9 mouse cellular contexts compared by ENCODE assay signal in genomic region chr3:142708181-142708848, GRCm38 (mm10). TPM values are rescaled to one million over a fixed set of nuclear protein-coding genes. Genes with fewer than 3 reads are reported as not detected.
A peak's percentile ranks its signal among the peaks of the same experiment; 100 is the strongest.
DNase-seq lines count a peak whose midpoint lies in the region; ATAC-seq and TF ChIP-seq lines count a peak whose summit lies in the region.
"Not testable (repeated sequence)": the region's sequence is repeated elsewhere in the genome, so short reads cannot be mapped to it uniquely, and the experiment has no call there.
"Had no signal": no experiment of that assay in that cellular context is flagged by ENCODE, and none has a peak within 500 bp of the region (broad histone marks: within the 10 kb centered on the region; RNA-seq: fewer than 3 reads in every experiment).

No protein-coding gene starts in this region.

- intact Hi-C loops in gastrocnemius, adult 2 months (cut with DNase I) = loop anchor here (1.0 to 2.0 kb wide), 2 partner anchors 69 to 218 kb away; no protein-coding TSS in a partner anchor

- peak; percentile 45 for DNase-seq in 416B (ENCODE audit: low read depth)
- DNase-seq in gastrocnemius, adult 2 months; heart, postnatal 0 days (ENCODE audit: low spot score); liver, embryonic 13.5 days: not testable (repeated sequence)

- TF ChIP-seq EP300 in heart, postnatal 0 days (IDR thresholded peaks at IDR 0.05; ENCODE audit: low read depth) = not testable (repeated sequence)

- H3K9ac ChIP-seq in heart, postnatal 0 days (replicated peaks; ENCODE audit: low read depth, low read length); intestine, postnatal 0 days (ENCODE audit: low read depth, low read length); liver, embryonic 13.5 days; midbrain, embryonic 12.5 days (replicated peaks); neural tube, embryonic 13.5 days: not testable (repeated sequence)

- H3K4me3 ChIP-seq in gastrocnemius, adult 2 months = peak overlapping the region; percentile 28
- H3K4me3 ChIP-seq in heart, postnatal 0 days (ENCODE audit: low read depth, low read length); intestine, postnatal 0 days (ENCODE audit: low read depth, low read length); liver, embryonic 13.5 days (replicated peaks); midbrain, embryonic 12.5 days; neural tube, embryonic 13.5 days: not testable (repeated sequence)

- ATAC-seq in erythroid progenitor cell, adult 5-6 weeks (replicated peaks; ENCODE audit: low FRiP score, poor library complexity, severe bottlenecking) = peak; percentile 33; the same call in 1 of the 2 replicates
- not testable (repeated sequence) for ATAC-seq in heart, postnatal 0 days (ENCODE audit: insufficient read depth, low read depth); intestine, postnatal 0 days
- ATAC-seq in liver, embryonic 13.5 days (ENCODE audit: low read depth) = peak; percentile 33; the same call in 1 of the 2 replicates
- ATAC-seq in midbrain, embryonic 12.5 days (ENCODE audit: low FRiP score, low read depth) = peak; percentile 47; the same call in 1 of the 2 replicates
- 0 out of 2 replicates have a peak, but pooled peaks have one; percentile 28 for ATAC-seq in neural tube, embryonic 13.5 days (ENCODE audit: low read depth)

- not testable (repeated sequence) for TF ChIP-seq CTCF in gastrocnemius, adult 2 months (IDR thresholded peaks at IDR 0.05); heart, postnatal 0 days (IDR thresholded peaks at IDR 0.05; ENCODE audit: low read depth); intestine, postnatal 0 days (IDR thresholded peaks at IDR 0.05; ENCODE audit: low read depth)

- not testable (repeated sequence) for H3K27me3 ChIP-seq in heart, postnatal 0 days (ENCODE audit: control insufficient read depth, insufficient read depth, low read length); intestine, postnatal 0 days (replicated peaks; ENCODE audit: control insufficient read depth, insufficient read depth, low read length); liver, embryonic 13.5 days; midbrain, embryonic 12.5 days; neural tube, embryonic 13.5 days

- H3K4me2 ChIP-seq in heart, postnatal 0 days (ENCODE audit: low read depth, low read length) = 0 out of 2 replicates have a peak overlapping the region, but pooled peaks have one; percentile 8
- 0 out of 2 replicates have a peak overlapping the region, but pooled peaks have one; percentile 3 for H3K4me2 ChIP-seq in intestine, postnatal 0 days (replicated peaks; ENCODE audit: low read depth)
- H3K4me2 ChIP-seq in liver, embryonic 13.5 days; midbrain, embryonic 12.5 days (replicated peaks); neural tube, embryonic 13.5 days: not testable (repeated sequence)

- WGBS in heart, postnatal 0 days = 59% methylated on average over 13 of the region's 13 CpGs
- WGBS in intestine, postnatal 0 days = 82% methylated on average over 13 of the region's 13 CpGs
- WGBS in liver, embryonic 13.5 days (ENCODE audit: insufficient replicate concordance) = 51% methylated on average over 13 of the region's 13 CpGs
- WGBS in midbrain, embryonic 12.5 days = 85% methylated on average over 12 of the region's 13 CpGs
- 85% methylated on average over 13 of the region's 13 CpGs for WGBS in neural tube, embryonic 13.5 days

- not testable (repeated sequence) for H3K36me3 ChIP-seq in heart, postnatal 0 days (replicated peaks; ENCODE audit: control insufficient read depth, insufficient read depth, low read length); intestine, postnatal 0 days (ENCODE audit: control insufficient read depth, insufficient read depth); liver, embryonic 13.5 days; midbrain, embryonic 12.5 days; neural tube, embryonic 13.5 days

- H3K27ac ChIP-seq in gastrocnemius, adult 2 months; intestine, postnatal 0 days (ENCODE audit: low read depth, low read length); liver, embryonic 13.5 days; midbrain, embryonic 12.5 days (replicated peaks); neural tube, embryonic 13.5 days (replicated peaks): not testable (repeated sequence)
- H3K27ac ChIP-seq in heart, postnatal 0 days (ENCODE audit: low read depth) = peak overlapping the region; percentile 55

- not testable (repeated sequence) for H3K4me1 ChIP-seq in heart, postnatal 0 days (ENCODE audit: control insufficient read depth, insufficient read depth); intestine, postnatal 0 days (replicated peaks; ENCODE audit: control insufficient read depth, insufficient read depth, low read length); liver, embryonic 13.5 days (replicated peaks); midbrain, embryonic 12.5 days; neural tube, embryonic 13.5 days (replicated peaks)

- H3K9me3 ChIP-seq in heart, postnatal 0 days (replicated peaks; ENCODE audit: control insufficient read depth, low read length); intestine, postnatal 0 days (ENCODE audit: control insufficient read depth); liver, embryonic 13.5 days (replicated peaks); midbrain, embryonic 12.5 days; neural tube, embryonic 13.5 days: not testable (repeated sequence)

RNA-seq across cellular contexts. Expression of gene Kyat3, which starts 7.5 kb away (rescaled TPM):
- not detected in 2 replicates for total RNA-seq in erythroid progenitor cell, adult 5-6 weeks (2015; ENCODE audit: low replicate concordance)
- total RNA-seq in erythroid progenitor cell, adult 5-6 weeks (2017; ENCODE audit: low replicate concordance) = not detected in 2 replicates
- total RNA-seq in gastrocnemius, adult 2 months (2021) = 10 to 100 TPM in 1 of 2 experiments, 1 to 10 TPM in 1; 9.5 to 14.0 TPM
- total RNA-seq in heart, postnatal 0 days (2014; rRNA removed; ENCODE audit: low replicate concordance) = 19.5 and 21.6 TPM in 2 replicates
- polyA plus RNA-seq in heart, postnatal 0 days (2015; fragmentation: Nextera tagmentation; extraction: Ambion mirVana) = 11.2 and 12.8 TPM in 2 replicates
- 2.0 and 2.3 TPM in 2 replicates for polyA plus RNA-seq in intestine, postnatal 0 days (2015; fragmentation: Nextera tagmentation; extraction: Ambion mirVana)
- polyA plus RNA-seq in liver, embryonic 13.5 days (2015; fragmentation: Nextera tagmentation; extraction: Ambion mirVana) = 10.3 and 11.9 TPM in 2 replicates
- 6.9 and 7.9 TPM in 2 replicates for polyA plus RNA-seq in midbrain, embryonic 12.5 days (2016; fragmentation: Nextera tagmentation; extraction: Ambion mirVana)
- 6.5 and 7.6 TPM in 2 replicates for polyA plus RNA-seq in neural tube, embryonic 13.5 days (2015; fragmentation: Nextera tagmentation; extraction: Ambion mirVana)
- polyA plus RNA-seq: erythroblast, embryonic 14.5 days had no signal

RNA-seq across cellular contexts. Expression of gene Gtf2b, which starts 56.5 kb away (rescaled TPM):
- total RNA-seq in erythroid progenitor cell, adult 5-6 weeks (2015; ENCODE audit: low replicate concordance) = 45.0 and 52.4 TPM in 2 replicates
- 26.4 and 39.9 TPM in 2 replicates for total RNA-seq in erythroid progenitor cell, adult 5-6 weeks (2017; ENCODE audit: low replicate concordance)
- total RNA-seq in gastrocnemius, adult 2 months (2021) = 10 to 100 TPM; 13.9 to 14.1 TPM
- total RNA-seq in heart, postnatal 0 days (2014; rRNA removed; ENCODE audit: low replicate concordance) = 32.1 and 48.4 TPM in 2 replicates
- polyA plus RNA-seq in heart, postnatal 0 days (2015; fragmentation: Nextera tagmentation; extraction: Ambion mirVana) = 58.2 and 63.7 TPM in 2 replicates
- 73.6 and 79.4 TPM in 2 replicates for polyA plus RNA-seq in intestine, postnatal 0 days (2015; fragmentation: Nextera tagmentation; extraction: Ambion mirVana)
- polyA plus RNA-seq in liver, embryonic 13.5 days (2015; fragmentation: Nextera tagmentation; extraction: Ambion mirVana) = 44.7 and 45.6 TPM in 2 replicates
- polyA plus RNA-seq in midbrain, embryonic 12.5 days (2016; fragmentation: Nextera tagmentation; extraction: Ambion mirVana) = 91.8 and 95.1 TPM in 2 replicates
- polyA plus RNA-seq in neural tube, embryonic 13.5 days (2015; fragmentation: Nextera tagmentation; extraction: Ambion mirVana) = 96.2 and 104 TPM in 2 replicates
